Mouse (Mus musculus) bone marrow, adult 2 months (tissue): ENCODE results near the gene Gadl1. TPM values are rescaled to one million over a fixed set of nuclear protein-coding genes. Genes with fewer than 3 reads are reported as not detected.

Experiments
- H3K27ac ChIP-seq: fragments of 200-500 bp; 2 replicates; pipeline ENCODE4 v1.5.1; 2012; ENCODE audit warnings: low read depth, mild to moderate bottlenecking, control low read depth, inconsistent platforms, low read length; ENCODE audit not compliant: control insufficient read depth, poor library complexity, insufficient read depth
- H3K4me1 ChIP-seq: fragments of 200-500 bp; 2 replicates; pipeline ENCODE4 v1.6.1; 2011; ENCODE audit warnings: low read length; ENCODE audit not compliant: control insufficient read depth, insufficient read depth
- H3K4me3 ChIP-seq: fragments of 200-500 bp; replicated peaks from 2 replicates; pipeline ENCODE3; 2011; ENCODE audit warnings: mild to moderate bottlenecking, low read depth, low read length, control low read depth; ENCODE audit not compliant: control insufficient read depth
- CTCF ChIP-seq: fragments of 200-500 bp; IDR thresholded peaks from 2 replicates; pipeline ENCODE4 v1.5.1; 2011; ENCODE audit warnings: low read length, control low read depth; ENCODE audit not compliant: control insufficient read depth, insufficient read depth
- POLR2A ChIP-seq: fragments of 200-500 bp; IDR thresholded peaks from 2 replicates; pipeline ENCODE4 v1.6.1; 2011; ENCODE audit warnings: low read depth, mild to moderate bottlenecking, control low read depth, low read length, borderline replicate concordance; ENCODE audit not compliant: control insufficient read depth
- WGBS: fragments of 180-500 bp; shearing (Covaris S2); methylation state at CpG from one replicate; pipeline ENCODE4 v1.1.7; 2018; 5-methylcytosine and 5-hydroxymethylcytosine counted together
- polyA plus RNA-seq: library from polyadenylated mRNA; stranded (reverse); fragments of >200 nt; gene quantifications from 2 replicates; pipeline ENCODE4 v1.2.4, GENCODE M21; 2011; ENCODE audit warnings: low replicate concordance; ENCODE audit not compliant: missing spikeins, insufficient read depth, insufficient read length

Gadl1 gene
- polyA plus RNA-seq, 1 experiment, result not detected

GRCm38 (mm10) chr9:115939420-115939819, 30.2 kb downstream of the Gadl1 start:
- Histone ChIP-seq H3K4me1 (no peaks in the 10 kb centered on the region), H3K27ac (no peak overlapping the region), H3K4me3 (no peak overlapping the region)
- WGBS, result 74% methylated on average over 3 of the region's 3 CpGs
- TF ChIP-seq POLR2A (no peak), CTCF (no peak)

- no peak for TF ChIP-seq CTCF
- WGBS, result 78% methylated on average over 8 of the region's 8 CpGs
- no peak overlapping the region for H3K4me3 ChIP-seq
- no peak overlapping the region for H3K27ac ChIP-seq
- no peaks in the 10 kb centered on the region for H3K4me1 ChIP-seq
These were observed 31.9 kb downstream of the Gadl1 start for GRCm38 (mm10) chr9:115941171-115941570.

- no peak overlapping the region for H3K27ac ChIP-seq
- WGBS, result 79% methylated on average over 4 of the region's 4 CpGs
- H3K4me3 ChIP-seq, result no peak overlapping the region
- TF ChIP-seq CTCF, result no peak
- TF ChIP-seq POLR2A, result no peak
- H3K4me1 ChIP-seq, result no peaks in the 10 kb centered on the region
These were observed 33.2 kb downstream of the Gadl1 start for GRCm38 (mm10) chr9:115942486-115942885.

- Histone ChIP-seq H3K4me3 (no peak overlapping the region), H3K4me1 (no peaks in the 10 kb centered on the region), H3K27ac (no peak overlapping the region)
- TF ChIP-seq CTCF (no peak), POLR2A (no peak)
- WGBS, result 34% methylated on average over 7 of the region's 7 CpGs
These were observed 33.7 kb downstream of the Gadl1 start for GRCm38 (mm10) chr9:115942989-115943388.

- 86% methylated on average over 10 of the region's 10 CpGs for WGBS
- Histone ChIP-seq H3K27ac (no peak overlapping the region), H3K4me1 (no peaks in the 10 kb centered on the region), H3K4me3 (no peak overlapping the region)
- TF ChIP-seq CTCF (no peak), POLR2A (no peak)
These were observed 34.5 kb downstream of the Gadl1 start for GRCm38 (mm10) chr9:115943577-115944320.

- H3K4me3 ChIP-seq, result no peak overlapping the region
- no peaks in the 10 kb centered on the region for H3K4me1 ChIP-seq
- WGBS, result 79% methylated on average over 7 of the region's 7 CpGs
- H3K27ac ChIP-seq, result no peak overlapping the region
- TF ChIP-seq POLR2A, result no peak
These were observed 55.8 kb downstream of the Gadl1 start for GRCm38 (mm10) chr9:115965056-115965455.

GRCm38 (mm10) chr9:115966116-115966515, 56.9 kb downstream of the Gadl1 start:
- 78% methylated on average over 4 of the region's 4 CpGs for WGBS
- TF ChIP-seq POLR2A, result no peak
- TF ChIP-seq CTCF, result no peak

GRCm38 (mm10) chr9:115966746-115967145, 57.5 kb downstream of the Gadl1 start:
- no peak overlapping the region for H3K27ac ChIP-seq
- WGBS, result 80% methylated on average over 5 of the region's 5 CpGs

More at GRCm38 (mm10) chr9:115966116-115966515, 56.9 kb downstream of the Gadl1 start:
- no peak overlapping the region for H3K27ac ChIP-seq
- H3K4me1 ChIP-seq, result no peaks in the 10 kb centered on the region
- H3K4me3 ChIP-seq, result no peak overlapping the region

GRCm38 (mm10) chr9:115967638-115968037, 58.4 kb downstream of the Gadl1 start:
- no peak overlapping the region for H3K4me3 ChIP-seq
- H3K4me1 ChIP-seq, result no peaks in the 10 kb centered on the region
- TF ChIP-seq CTCF (no peak), POLR2A (no peak)
- WGBS, result 82% methylated on average over 5 of the region's 5 CpGs
- no peak overlapping the region for H3K27ac ChIP-seq

More at GRCm38 (mm10) chr9:115966746-115967145, 57.5 kb downstream of the Gadl1 start:
- no peak overlapping the region for H3K4me3 ChIP-seq
- TF ChIP-seq CTCF, result no peak
- no peaks in the 10 kb centered on the region for H3K4me1 ChIP-seq
